Mouse (Mus musculus) ES-Bruce4 (cell line): ENCODE results near the gene Dusp23. TPM values are rescaled to one million over a fixed set of nuclear protein-coding genes. Genes with fewer than 3 reads are reported as not detected.

ENCODE experiments used
- H3K27ac ChIP-seq: 2 replicates; pipeline ENCODE4 v1.5.1; 2012; ENCODE audit warnings: low read length, inconsistent platforms; ENCODE audit not compliant: insufficient read depth
- H3K27me3 ChIP-seq: 2 replicates; pipeline ENCODE4 v1.6.1; 2012; ENCODE audit warnings: mild to moderate bottlenecking, low read length, inconsistent platforms; ENCODE audit not compliant: control insufficient read depth, poor library complexity, insufficient read depth, severe bottlenecking
- H3K36me3 ChIP-seq: 2 replicates; pipeline ENCODE4 v1.6.1; 2012; ENCODE audit warnings: inconsistent platforms, mild to moderate bottlenecking, low read length, moderate library complexity; ENCODE audit not compliant: control insufficient read depth, poor library complexity, insufficient read depth, severe bottlenecking
- H3K4me1 ChIP-seq: one replicate; pipeline ENCODE4 v1.8.1; 2011; ENCODE audit warnings: low read length; ENCODE audit not compliant: control insufficient read depth, insufficient read depth
- H3K4me3 ChIP-seq: 2 replicates; pipeline ENCODE4 v1.5.1; 2011; ENCODE audit warnings: low read depth, mild to moderate bottlenecking, low read length
- H3K9ac ChIP-seq: 2 replicates; pipeline ENCODE4 v1.6.1; 2012; ENCODE audit warnings: low read depth, mild to moderate bottlenecking, inconsistent platforms; ENCODE audit not compliant: poor library complexity, severe bottlenecking
- H3K9me3 ChIP-seq: replicated peaks from 2 replicates; pipeline ENCODE4 v1.6.1; 2012; ENCODE audit warnings: mild to moderate bottlenecking, low read length, inconsistent platforms; ENCODE audit not compliant: control insufficient read depth, poor library complexity, insufficient read depth, severe bottlenecking
- CTCF ChIP-seq: IDR thresholded peaks from one replicate; pipeline ENCODE4 v1.8.1; 2011; ENCODE audit warnings: low read depth, low read length
- EP300 ChIP-seq: IDR thresholded peaks from 2 replicates; pipeline ENCODE4 v1.6.1; 2011; ENCODE audit warnings: low read depth, low read length; ENCODE audit not compliant: insufficient read depth
- POLR2A ChIP-seq: IDR thresholded peaks from one replicate; pipeline ENCODE4 v1.8.1; 2011; ENCODE audit warnings: low read length; ENCODE audit not compliant: insufficient read depth
- polyA plus RNA-seq: library from polyadenylated mRNA; stranded (reverse); fragments of >200 nt; gene quantifications from 2 replicates; pipeline ENCODE4 v1.2.4, GENCODE M21; 2011; ENCODE audit warnings: low read depth; ENCODE audit not compliant: missing spikeins, insufficient read depth, insufficient read length

Gene Dusp23
- 0.64 and 2.4 TPM in 2 replicates for polyA plus RNA-seq

DNA sequence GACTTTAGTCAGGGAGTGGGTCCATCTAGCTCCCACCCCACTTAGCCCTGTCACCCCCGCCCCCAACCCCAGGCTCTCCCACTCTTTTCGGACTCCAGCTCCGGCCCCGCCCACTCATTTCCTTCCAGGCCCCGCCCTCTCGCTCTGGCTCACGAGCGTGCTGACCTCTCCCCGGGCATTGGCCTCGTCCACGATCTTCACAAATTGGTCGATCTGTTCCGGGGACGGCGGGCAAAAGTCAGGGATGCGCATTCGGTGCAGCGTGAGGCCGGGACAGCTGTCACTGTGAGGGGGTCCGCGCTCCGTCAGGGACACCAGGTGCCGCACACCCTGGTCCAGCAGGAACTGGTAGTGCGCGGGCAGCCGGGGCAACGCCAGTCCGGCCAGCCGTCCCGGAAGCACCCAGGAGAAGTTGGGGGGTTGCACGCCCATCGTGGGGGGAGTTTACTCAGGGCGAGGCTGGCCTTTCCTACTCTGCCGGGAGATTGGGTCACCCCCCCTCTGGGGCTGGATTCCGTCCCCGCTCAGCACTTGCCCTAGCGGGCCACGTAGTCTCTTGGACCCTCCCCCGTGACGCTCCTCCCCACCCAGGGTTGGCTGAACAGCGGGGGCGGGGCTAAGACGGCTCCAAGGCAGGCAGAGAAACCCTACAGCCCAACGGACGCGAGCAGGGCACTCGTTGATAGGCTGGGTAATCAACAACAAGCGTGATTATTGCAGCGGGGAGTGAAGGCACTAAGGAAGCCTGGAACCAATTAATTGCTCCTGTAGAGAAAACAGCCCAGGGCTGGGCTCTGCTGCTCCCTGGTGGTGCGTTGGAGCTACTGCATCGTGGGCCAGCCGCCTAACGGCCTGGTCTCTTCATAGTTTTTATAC, at the start of gene Dusp23:
Dusp23 (minus strand) TSS at position 512 of the 876 bp plus-strand sequence.
- Histone ChIP-seq H3K27me3 (no peaks in the 10 kb centered on the region), H3K4me3 (peak within 1 kb of the TSS; percentile 93), H3K36me3 (no peaks in the 10 kb centered on the region), H3K9me3 (no peaks in the 10 kb centered on the region), H3K9ac (peak within 1 kb of the TSS; percentile 40), H3K4me1 (no peaks in the 10 kb centered on the region), H3K27ac (no peak within 1 kb of the TSS)
- no peak for TF ChIP-seq POLR2A
- TF ChIP-seq CTCF: peak; percentile 75

DNA sequence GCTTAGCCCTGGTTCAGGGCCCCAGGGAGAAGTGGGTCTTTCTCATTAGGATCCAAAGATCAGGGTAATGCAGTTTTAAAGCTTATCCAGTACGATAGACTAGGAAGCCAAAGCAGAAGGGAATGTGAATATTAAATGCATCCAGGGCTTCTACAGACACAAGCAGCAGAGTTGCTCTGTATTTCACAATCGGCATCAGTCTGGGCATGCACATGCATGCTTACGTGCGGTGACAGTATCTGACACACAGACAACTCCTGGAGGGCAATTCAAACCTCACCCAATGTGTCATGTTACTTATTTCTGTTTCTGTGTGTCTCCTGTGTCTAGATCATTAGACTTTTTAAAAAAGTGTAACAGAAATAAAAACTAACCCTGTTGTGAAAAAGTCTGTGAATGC, 48.0 kb upstream of the Dusp23 start:
- TF ChIP-seq CTCF (no peak), POLR2A (no peak), EP300 (no peak)
- H3K27me3 ChIP-seq: no peaks in the 10 kb centered on the region
- H3K4me1 ChIP-seq: no peaks in the 10 kb centered on the region
- no peak overlapping the region for H3K27ac ChIP-seq
- no peaks in the 10 kb centered on the region for H3K36me3 ChIP-seq
- H3K9ac ChIP-seq: no peak overlapping the region
- no peak overlapping the region for H3K4me3 ChIP-seq
- H3K9me3 ChIP-seq: no peaks in the 10 kb centered on the region

DNA sequence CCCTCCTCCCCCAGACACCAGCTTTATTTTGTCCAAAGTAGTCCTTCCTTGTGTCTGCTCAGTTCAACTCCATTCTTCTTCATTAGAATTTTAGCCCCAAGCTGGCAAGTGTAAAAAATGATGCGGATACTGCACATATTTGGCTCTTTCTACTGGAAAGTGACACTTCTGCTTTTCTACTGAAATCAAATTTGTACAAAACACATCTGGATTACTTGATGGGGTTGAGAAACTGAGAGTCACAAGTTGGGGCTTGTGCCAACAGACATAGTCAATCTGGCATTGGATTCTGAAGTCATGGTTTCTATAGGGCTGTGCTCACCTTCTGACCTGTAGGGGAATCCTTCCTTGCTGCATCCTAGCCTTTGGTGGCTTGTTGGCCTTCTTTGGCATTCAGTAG, 38.0 kb upstream of the Dusp23 start:
- no peaks in the 10 kb centered on the region for H3K27me3 ChIP-seq
- no peak overlapping the region for H3K9ac ChIP-seq
- H3K27ac ChIP-seq: no peak overlapping the region
- no peak for TF ChIP-seq CTCF
- TF ChIP-seq POLR2A: no peak
- no peak for TF ChIP-seq EP300
- no peaks in the 10 kb centered on the region; the same call in 1 of the 2 replicates for H3K9me3 ChIP-seq
- H3K4me1 ChIP-seq: no peaks in the 10 kb centered on the region
- H3K4me3 ChIP-seq: no peak overlapping the region
- no peaks in the 10 kb centered on the region for H3K36me3 ChIP-seq

DNA sequence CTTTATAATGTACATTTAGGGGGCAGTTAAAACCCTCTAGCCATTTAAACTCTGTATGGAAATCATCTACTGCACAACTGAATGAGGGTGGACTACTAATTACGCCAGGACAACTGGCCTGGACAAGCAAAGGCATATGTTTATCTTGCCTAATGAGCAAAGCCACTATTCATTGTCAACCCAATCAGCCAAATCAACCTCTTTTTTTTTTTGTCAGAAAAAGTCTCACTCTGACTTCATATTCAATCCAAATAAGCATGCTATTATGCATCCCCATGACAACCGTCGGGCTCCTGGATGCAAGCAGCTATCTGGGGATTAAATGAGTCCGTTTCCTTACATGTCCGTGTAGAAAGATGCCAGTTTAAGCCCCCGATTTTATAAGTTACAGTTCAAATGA, 34.8 kb upstream of the Dusp23 start:
- H3K27me3 ChIP-seq: no peaks in the 10 kb centered on the region
- no peaks in the 10 kb centered on the region for H3K4me1 ChIP-seq
- TF ChIP-seq CTCF (no peak), POLR2A (no peak), EP300 (no peak)
- no peaks in the 10 kb centered on the region; the same call in 1 of the 2 replicates for H3K9me3 ChIP-seq
- H3K9ac ChIP-seq: no peak overlapping the region
- no peaks in the 10 kb centered on the region for H3K36me3 ChIP-seq
- no peak overlapping the region for H3K27ac ChIP-seq
- H3K4me3 ChIP-seq: no peak overlapping the region

DNA sequence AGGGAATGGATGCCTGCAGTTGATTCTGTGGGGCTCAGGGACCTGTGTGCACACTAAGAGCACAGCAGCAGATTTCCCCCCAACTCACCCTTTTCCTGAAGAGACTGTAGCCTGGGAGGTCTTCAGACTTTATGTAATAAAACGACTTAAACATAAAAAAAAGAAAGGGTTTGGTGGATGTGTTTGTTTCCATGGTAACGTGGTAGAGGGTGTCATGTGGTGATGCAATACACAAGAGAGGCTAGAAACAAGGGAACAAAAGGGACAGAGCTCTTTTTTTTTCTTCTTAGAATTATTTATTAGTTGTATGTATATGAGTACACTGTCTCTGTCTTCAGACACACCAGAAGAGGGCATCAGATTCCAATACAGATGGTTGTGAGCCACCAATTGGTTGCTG, 32.7 kb upstream of the Dusp23 start:
- TF ChIP-seq EP300 (no peak), POLR2A (no peak), CTCF (no peak)
- Histone ChIP-seq H3K9ac (no peak overlapping the region), H3K9me3 (no peaks in the 10 kb centered on the region; the same call in 1 of the 2 replicates), H3K27me3 (no peaks in the 10 kb centered on the region), H3K27ac (no peak overlapping the region), H3K4me3 (no peak overlapping the region), H3K36me3 (no peaks in the 10 kb centered on the region), H3K4me1 (no peaks in the 10 kb centered on the region)

DNA sequence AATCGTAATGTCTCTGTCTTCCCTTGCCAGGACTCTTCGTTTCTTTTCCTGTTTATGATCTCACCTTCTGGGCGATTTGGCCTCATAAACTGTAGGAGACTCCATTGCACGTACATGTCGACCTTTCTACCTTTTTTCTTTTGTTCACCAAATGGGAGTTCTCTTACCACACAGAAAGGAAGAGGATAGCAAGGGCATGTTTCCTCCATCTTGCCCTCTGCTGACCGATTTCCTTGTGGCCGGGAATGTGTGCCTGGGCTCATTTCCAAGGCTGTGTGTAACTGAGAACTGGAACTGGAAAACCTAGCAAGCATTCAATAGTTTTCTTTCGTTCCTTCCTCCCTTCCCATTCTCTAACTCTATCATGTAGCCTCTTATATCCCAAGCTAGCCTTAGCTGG, 26.9 kb upstream of the Dusp23 start:
- H3K9me3 ChIP-seq: no peaks in the 10 kb centered on the region
- H3K4me3 ChIP-seq: no peak overlapping the region
- H3K9ac ChIP-seq: no peak overlapping the region
- H3K4me1 ChIP-seq: no peaks in the 10 kb centered on the region
- no peaks in the 10 kb centered on the region for H3K27me3 ChIP-seq
- no peak overlapping the region for H3K27ac ChIP-seq
- TF ChIP-seq POLR2A (no peak), CTCF (no peak), EP300 (no peak)
- no peaks in the 10 kb centered on the region for H3K36me3 ChIP-seq
